Mouse (Mus musculus) layer of hippocampus, postnatal 36 days (tissue): ENCODE results near the gene R3hdm1. TPM values are rescaled to one million over a fixed set of nuclear protein-coding genes. Genes with fewer than 3 reads are reported as not detected.
"Not testable (repeated sequence)": the region's sequence is repeated elsewhere in the genome, so short reads cannot be mapped to it uniquely, and the experiment has no call there.

Experiments
- DNase-seq, 2 experiments: peaks; one replicate each; pipeline ENCODE4 v3.0.0; 2022
- total RNA-seq, 2 experiments: library from RNA; stranded (reverse); gene quantifications; 2 replicates each; pipeline ENCODE4 v1.2.3; 2021

The R3hdm1 gene
- total RNA-seq, 2 experiments from 2014 or later, result 242 to 274 TPM

GRCm38 (mm10) chr1:128136222-128136621 lies 33.1 kb downstream of the R3hdm1 start:
- DNase-seq, result not testable (repeated sequence)

- no peak for DNase-seq
These were observed 37.9 kb downstream of the R3hdm1 start for GRCm38 (mm10) chr1:128141039-128141438.

GRCm38 (mm10) chr1:128141737-128142136 lies 38.6 kb downstream of the R3hdm1 start:
- no peak for DNase-seq

- no peak for DNase-seq
These were observed 63.9 kb downstream of the R3hdm1 start for GRCm38 (mm10) chr1:128166956-128167355.

- DNase-seq, result no peak
These were observed 67.0 kb downstream of the R3hdm1 start for GRCm38 (mm10) chr1:128170104-128170503.

- no peak for DNase-seq
These were observed 88.3 kb downstream of the R3hdm1 start for GRCm38 (mm10) chr1:128191426-128191825.

- DNase-seq, result no peak
These were observed 89.3 kb downstream of the R3hdm1 start for GRCm38 (mm10) chr1:128192369-128192768.

- no peak for DNase-seq
These were observed 90.9 kb downstream of the R3hdm1 start for GRCm38 (mm10) chr1:128194011-128194410.

GRCm38 (mm10) chr1:128197353-128197752 lies 94.3 kb downstream of the R3hdm1 start:
- DNase-seq, result no peak

GRCm38 (mm10) chr1:128213261-128213660 lies 110.2 kb downstream of the R3hdm1 start:
- no peak for DNase-seq

- no peak for DNase-seq
These were observed 118.8 kb downstream of the R3hdm1 start for GRCm38 (mm10) chr1:128221886-128222285.

- DNase-seq, result no peak
These were observed 120.2 kb downstream of the R3hdm1 start for GRCm38 (mm10) chr1:128223304-128223703.

- DNase-seq, result no peak
These were observed 132.1 kb downstream of the R3hdm1 start for GRCm38 (mm10) chr1:128235181-128235580.

- DNase-seq, result no peak
These were observed 140.5 kb downstream of the R3hdm1 start, which contains the start of gene Ubxn4 for GRCm38 (mm10) chr1:128243627-128243995. TSS of gene Ubxn4 (plus strand) at chr1:128243964.

GRCm38 (mm10) chr1:128243996-128244726 lies 141.1 kb downstream of the R3hdm1 start:
- peak; percentile 90 to 91 for DNase-seq

- peak in 1 of 2 experiments; percentile 10 for DNase-seq
These were observed 141.7 kb downstream of the R3hdm1 start for GRCm38 (mm10) chr1:128244727-128245355.

GRCm38 (mm10) chr1:128267061-128267460 lies 164.0 kb downstream of the R3hdm1 start:
- not testable (repeated sequence) for DNase-seq

GRCm38 (mm10) chr1:128270731-128271130 lies 167.6 kb downstream of the R3hdm1 start:
- DNase-seq, result no peak

GRCm38 (mm10) chr1:128275908-128276307 lies 172.8 kb downstream of the R3hdm1 start:
- DNase-seq, result no peak

GRCm38 (mm10) chr1:128278563-128278962 lies 175.5 kb downstream of the R3hdm1 start:
- no peak for DNase-seq

GRCm38 (mm10) chr1:128281753-128282152 lies 178.7 kb downstream of the R3hdm1 start:
- DNase-seq, result no peak

GRCm38 (mm10) chr1:128282924-128283323 lies 179.8 kb downstream of the R3hdm1 start:
- DNase-seq, result no peak

GRCm38 (mm10) chr1:128284157-128284690 lies 181.1 kb downstream of the R3hdm1 start:
- no peak for DNase-seq

- DNase-seq, result no peak
These were observed 182.0 kb downstream of the R3hdm1 start for GRCm38 (mm10) chr1:128285136-128285535.
